ENCODE assay signal across 13 mouse cellular contexts in the genomic region with DNA sequence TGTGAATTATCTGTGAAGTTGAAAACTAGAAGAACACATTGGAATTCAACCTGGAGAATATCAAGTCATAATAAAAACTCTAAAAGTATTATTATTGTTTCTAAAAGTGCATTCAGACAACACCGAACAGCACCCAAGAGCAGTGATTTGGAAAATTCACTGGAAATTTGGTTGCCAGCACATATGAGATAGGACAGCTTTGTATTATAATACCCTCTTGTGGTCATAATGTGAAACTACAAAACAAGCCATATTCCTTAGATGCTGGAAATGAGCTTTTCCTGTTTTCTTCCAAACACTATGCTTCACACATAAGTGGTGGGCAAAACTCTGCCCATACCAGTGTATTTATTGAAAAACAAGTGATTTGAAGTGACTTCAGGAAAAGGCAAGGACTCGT. TPM values are rescaled to one million over a fixed set of nuclear protein-coding genes. Genes with fewer than 3 reads are reported as not detected.
DNase-seq lines count a peak whose midpoint lies in the region; ATAC-seq and TF ChIP-seq lines count a peak whose summit lies in the region.
"Had no signal": no experiment of that assay in that cellular context is flagged by ENCODE, and none has a peak within 500 bp of the region (broad histone marks: within the 10 kb centered on the region; RNA-seq: fewer than 3 reads in every experiment).

No protein-coding gene starts in this region.

- H3K36me3 ChIP-seq in kidney, postnatal 0 days (ENCODE audit: insufficient read depth, low read length), result no peaks in the 10 kb centered on the region
- no peaks in the 10 kb centered on the region for H3K36me3 ChIP-seq in kidney, embryonic 16.5 days (ENCODE audit: insufficient read depth, low read length)
- H3K36me3 ChIP-seq in limb, embryonic 14.5 days (ENCODE audit: control insufficient read depth, insufficient read depth, low read length), result no peaks in the 10 kb centered on the region
- H3K36me3 ChIP-seq: embryonic facial prominence, embryonic 12.5 days; kidney, embryonic 15.5 days; liver, embryonic 13.5 days had no signal

- no peaks in the 10 kb centered on the region for H3K27me3 ChIP-seq in cerebellum, adult 2 months (ENCODE audit: control insufficient read depth, insufficient read depth, low read length)
- no peaks in the 10 kb centered on the region for H3K27me3 ChIP-seq in kidney, postnatal 0 days (ENCODE audit: insufficient read depth, low read length)
- H3K27me3 ChIP-seq in kidney, embryonic 16.5 days (ENCODE audit: insufficient read depth, low read length), result no peaks in the 10 kb centered on the region
- H3K27me3 ChIP-seq in limb, embryonic 14.5 days (ENCODE audit: control insufficient read depth, insufficient read depth, low read length), result no peaks in the 10 kb centered on the region
- H3K27me3 ChIP-seq: embryonic facial prominence, embryonic 12.5 days; kidney, embryonic 15.5 days; liver, embryonic 13.5 days had no signal

- H3K9ac ChIP-seq in kidney, postnatal 0 days (ENCODE audit: low read depth, low read length), result no peak overlapping the region
- H3K9ac ChIP-seq in kidney, embryonic 16.5 days (replicated peaks; ENCODE audit: low read length), result no peak overlapping the region
- no peak overlapping the region for H3K9ac ChIP-seq in limb, embryonic 14.5 days (ENCODE audit: low read depth, low read length, severe bottlenecking)
- H3K9ac ChIP-seq: embryonic facial prominence, embryonic 12.5 days; kidney, embryonic 15.5 days; liver, embryonic 13.5 days had no signal

- no peak overlapping the region for H3K4me2 ChIP-seq in kidney, postnatal 0 days (ENCODE audit: low read length)
- H3K4me2 ChIP-seq in kidney, embryonic 16.5 days (replicated peaks; ENCODE audit: low read depth, low read length), result no peak overlapping the region
- no peak overlapping the region for H3K4me2 ChIP-seq in limb, embryonic 14.5 days (replicated peaks; ENCODE audit: low read depth, low read length, severe bottlenecking)
- H3K4me2 ChIP-seq: embryonic facial prominence, embryonic 12.5 days; kidney, embryonic 15.5 days; liver, embryonic 13.5 days had no signal

- intact Hi-C loops in left cerebral cortex, postnatal 10 days (cut with DNase I), result loop anchor here (2.0 to 10.0 kb wide), 4 partner anchors 159 to 1679 kb away; no protein-coding TSS in a partner anchor

- TF ChIP-seq POLR2A in cerebellum, adult 2 months (IDR thresholded peaks at IDR 0.05; ENCODE audit: borderline replicate concordance, insufficient read depth, low read length), result no peak
- TF ChIP-seq POLR2A in limb, embryonic 14.5 days (IDR thresholded peaks at IDR 0.05; ENCODE audit: borderline replicate concordance, extremely low read depth, insufficient read depth, insufficient read length), result no peak

- WGBS in cerebellum, adult 2 months, result 12% methylated on average over 2 of the region's 2 CpGs
- WGBS in kidney, postnatal 0 days, result 25% methylated on average over 2 of the region's 2 CpGs
- WGBS in kidney, embryonic 16.5 days, result 33% methylated on average over 2 of the region's 2 CpGs
- 42% methylated on average over 2 of the region's 2 CpGs for WGBS in limb, embryonic 14.5 days

- H3K4me1 ChIP-seq in cerebellum, adult 2 months (ENCODE audit: control insufficient read depth, insufficient read depth, low read length), result no peaks in the 10 kb centered on the region
- H3K4me1 ChIP-seq in kidney, postnatal 0 days (replicated peaks; ENCODE audit: insufficient read depth, low read length), result no peaks in the 10 kb centered on the region
- H3K4me1 ChIP-seq in kidney, embryonic 16.5 days (ENCODE audit: insufficient read depth, low read length), result no peaks in the 10 kb centered on the region
- no peaks in the 10 kb centered on the region for H3K4me1 ChIP-seq in limb, embryonic 14.5 days (ENCODE audit: control insufficient read depth, insufficient read depth, low read length)
- H3K4me1 ChIP-seq: embryonic facial prominence, embryonic 12.5 days; kidney, embryonic 15.5 days; liver, embryonic 13.5 days had no signal

- H3K4me3 ChIP-seq in cerebellum, adult 2 months (replicated peaks; ENCODE audit: insufficient read depth, low read depth, low read length), result no peak overlapping the region
- no peak overlapping the region for H3K4me3 ChIP-seq in kidney, postnatal 0 days (replicated peaks; ENCODE audit: low read depth, low read length)
- H3K4me3 ChIP-seq in kidney, embryonic 16.5 days (ENCODE audit: low read length), result no peak overlapping the region
- H3K4me3 ChIP-seq in limb, embryonic 14.5 days (replicated peaks; ENCODE audit: low read length), result no peak overlapping the region
- H3K4me3 ChIP-seq: embryonic facial prominence, embryonic 12.5 days; kidney, embryonic 15.5 days; liver, embryonic 13.5 days; myocyte had no signal

- no peaks in the 10 kb centered on the region for H3K9me3 ChIP-seq in kidney, postnatal 0 days (replicated peaks; ENCODE audit: low read length)
- H3K9me3 ChIP-seq in kidney, embryonic 16.5 days (ENCODE audit: low read length), result no peaks in the 10 kb centered on the region
- no peaks in the 10 kb centered on the region for H3K9me3 ChIP-seq in limb, embryonic 14.5 days (ENCODE audit: control insufficient read depth, low read length)
- H3K9me3 ChIP-seq: embryonic facial prominence, embryonic 12.5 days; kidney, embryonic 15.5 days; liver, embryonic 13.5 days had no signal

- no peak for DNase-seq in cerebellum, adult 2 months
- no peak for DNase-seq in cerebellum, adult 8-10 months
- peak; percentile 67 for DNase-seq in kidney, postnatal 0 days (ENCODE audit: low spot score)
- peak; percentile 11 for DNase-seq in R1 (ENCODE audit: low read depth, low spot score)
- peak; percentile 45 for DNase-seq in limb, embryonic 14.5 days (ENCODE audit: low spot score)
- DNase-seq in left cerebral cortex, postnatal 10 days (ENCODE audit: extremely low spot score in 1 of 2, low spot score in 2 of 2), result no peak
- no peak for DNase-seq in adrenal gland, postnatal 10 days
- DNase-seq: liver, embryonic 13.5 days had no signal

- ATAC-seq in kidney, postnatal 0 days (replicated peaks; ENCODE audit: low FRiP score, low read depth), result no peak
- no peak for ATAC-seq in kidney, embryonic 16.5 days (ENCODE audit: low FRiP score, low TSS enrichment)
- ATAC-seq in limb, embryonic 14.5 days (ENCODE audit: low FRiP score, low read depth), result peak; percentile 47; the same call in 1 of the 2 replicates

- TF ChIP-seq CTCF in cerebellum, adult 2 months (IDR thresholded peaks at IDR 0.05; ENCODE audit: borderline replicate concordance, insufficient read depth, low read depth, low read length), result peak; percentile 30; the same call in 1 of the 2 replicates
- peak; percentile 78 for TF ChIP-seq CTCF in kidney, postnatal 0 days (IDR thresholded peaks at IDR 0.05; ENCODE audit: low read depth)

- no peak overlapping the region for H3K27ac ChIP-seq in cerebellum, adult 2 months (ENCODE audit: insufficient read depth, low read length)
- H3K27ac ChIP-seq in kidney, postnatal 0 days, result no peak overlapping the region
- H3K27ac ChIP-seq in kidney, embryonic 16.5 days (ENCODE audit: low read length), result no peak overlapping the region
- no peak overlapping the region for H3K27ac ChIP-seq in limb, embryonic 14.5 days (replicated peaks; ENCODE audit: low read depth, low read length)
- H3K27ac ChIP-seq: embryonic facial prominence, embryonic 12.5 days; kidney, embryonic 15.5 days; liver, embryonic 13.5 days had no signal

RNA-seq across cellular contexts. Expression of a gene that starts 19.5 kb away (rescaled TPM):
- polyA plus RNA-seq in cerebellum, adult 2 months (2012; rRNA removed), result not detected in 2 replicates
- 72.7 and 90.7 TPM in 2 replicates for polyA plus RNA-seq in kidney, postnatal 0 days (2015; fragmentation: Nextera tagmentation; extraction: Ambion mirVana)
- polyA plus RNA-seq in kidney, embryonic 16.5 days (2015; fragmentation: Nextera tagmentation; extraction: Ambion mirVana), result 19.8 and 28.2 TPM in 2 replicates
- not detected in 2 replicates for polyA plus RNA-seq in limb, embryonic 14.5 days (2012; rRNA removed)
- polyA plus RNA-seq in limb, embryonic 14.5 days (2014; fragmentation: Nextera tagmentation; extraction: Ambion mirVana), result not detected in 2 replicates
- not detected for total RNA-seq in left cerebral cortex, postnatal 10 days (2021)
- 10 to 100 TPM in 1 of 2 experiments, 1 to 10 TPM in 1; 6.8 to 17.9 TPM for total RNA-seq in adrenal gland, postnatal 10 days (2021)
- polyA plus RNA-seq: embryonic facial prominence, embryonic 12.5 days; gonadal fat pad, adult 2 months; myocyte had no signal

Comparison
In these comparisons a context has a peak if more than half of its experiments do, and no peak if none do; other contexts are left out.
1. DNase-seq: peak in kidney, postnatal 0 days (single experiment), R1 (single experiment) and limb, embryonic 14.5 days (single experiment); none in cerebellum, adult 2 months (0 of 2), cerebellum, adult 8-10 months (single experiment), left cerebral cortex, postnatal 10 days (0 of 2) and adrenal gland, postnatal 10 days (single experiment).
2. RNA of a gene that starts 19.5 kb away (polyA plus RNA-seq): 72.7 to 90.7 TPM in kidney, postnatal 0 days and 19.8 to 28.2 TPM in kidney, embryonic 16.5 days; not detected in limb, embryonic 14.5 days and not detected in cerebellum, adult 2 months; every median in the first group is over 10 times any median in the second.